Mouse (Mus musculus): ENCODE data around the gene Arhgap8.

- TF ChIP-seq POLR2A (IDR thresholded peaks at IDR 0.05; ENCODE audit: extremely low read depth, insufficient read depth, low read length) (no peak), CTCF (IDR thresholded peaks at IDR 0.05; ENCODE audit: extremely low read depth, insufficient read depth, low read length) (no peak)
These were observed 46.8 kb downstream of the Arhgap8 start for GRCm38 (mm10) chr15:84766621-84767020.

Measured in cortical plate, adult 2 months (tissue).